Mouse (Mus musculus): Measurements from ENCODE around the gene Olfr837.
"Not testable (repeated sequence)": the region's sequence is repeated elsewhere in the genome, so short reads cannot be mapped to it uniquely, and the experiment has no call there.

DNA sequence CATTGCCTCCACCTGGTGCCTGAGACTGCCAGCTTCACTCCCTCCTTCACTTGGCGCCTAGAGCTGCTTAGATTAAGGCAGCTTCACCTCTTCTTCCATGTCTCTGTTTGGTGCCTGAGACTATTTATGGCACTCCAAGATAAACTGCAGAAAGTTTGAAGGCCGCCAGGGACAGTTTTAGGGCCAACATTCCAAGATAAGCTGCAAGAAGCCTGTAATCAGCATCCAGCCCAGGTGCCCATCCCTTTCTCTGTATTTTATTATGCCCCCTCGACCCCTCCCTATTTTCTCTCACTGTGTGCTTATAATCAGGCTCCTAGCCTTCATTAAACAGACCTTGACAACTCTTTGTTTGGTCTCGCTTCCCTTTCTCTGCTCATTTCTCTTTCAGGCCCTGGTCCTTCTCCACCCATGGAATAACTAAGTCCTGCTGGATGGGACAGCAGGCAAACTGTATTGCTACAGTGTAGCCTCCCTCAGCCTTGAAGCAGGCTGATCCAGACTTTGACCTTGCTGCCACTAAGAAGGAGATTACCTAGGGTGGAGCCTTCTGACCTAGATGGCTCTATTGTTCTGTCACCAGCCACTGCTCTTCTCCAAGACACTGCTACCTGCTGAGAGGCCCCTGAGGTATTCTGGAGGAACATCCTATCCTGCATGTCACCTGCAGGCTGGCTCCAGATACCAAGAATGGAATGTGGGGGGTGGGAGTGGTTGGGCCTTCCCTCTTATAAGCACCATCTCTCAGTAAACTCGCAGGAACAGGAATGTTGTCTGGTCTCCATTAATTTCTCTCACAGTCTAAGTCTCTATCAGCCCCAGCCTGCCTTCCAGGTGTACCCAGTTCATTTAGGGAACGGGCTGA is 43.0 kb upstream of the Olfr837 start:
- TF ChIP-seq GATA1 (IDR thresholded peaks at IDR 0.05; ENCODE audit: borderline replicate concordance, low read length); FLI1 (IDR thresholded peaks at IDR 0.05; ENCODE audit: low read length): not testable (repeated sequence)
